Mouse (Mus musculus) hindbrain, embryonic 14.5 days (tissue): ENCODE data around the gene Gpld1. TPM values are rescaled to one million over a fixed set of nuclear protein-coding genes. Genes with fewer than 3 reads are reported as not detected.

Experiments
- ATAC-seq: fragments of 200-750 bp; cut with Nextera tagmentation; 2 replicates; pipeline ENCODE4 v1.8.0; 2017; ENCODE audit warnings: moderate number of reproducible peaks, mild to moderate bottlenecking, moderate TSS enrichment, moderate library complexity; ENCODE audit not compliant: low FRiP score
- DNase-seq: peaks from one replicate; pipeline ENCODE4 v3.0.0-alpha.2; 2015; ENCODE audit warnings: low spot score
- H3K27ac ChIP-seq: fragments of 300-500 bp; sonication (generic); 2 replicates; pipeline ENCODE4 v1.5.1; 2014; ENCODE audit warnings: mild to moderate bottlenecking, moderate library complexity
- H3K27me3 ChIP-seq: fragments of 300-500 bp; sonication (generic); 2 replicates; pipeline ENCODE4 v1.6.1; 2014; ENCODE audit warnings: mild to moderate bottlenecking, low read length, mixed read lengths; ENCODE audit not compliant: control insufficient read depth, insufficient read depth
- H3K36me3 ChIP-seq: fragments of 300-500 bp; sonication (generic); replicated peaks from 2 replicates; pipeline ENCODE4 v1.6.1; 2014; ENCODE audit not compliant: control insufficient read depth, insufficient read depth
- H3K4me1 ChIP-seq: fragments of 300-500 bp; sonication (generic); replicated peaks from 2 replicates; pipeline ENCODE4 v1.6.1; 2014; ENCODE audit warnings: antibody characterized with exemption, low read length, mixed read lengths; ENCODE audit not compliant: control insufficient read depth, insufficient read depth
- H3K4me2 ChIP-seq: fragments of 300-500 bp; sonication (generic); replicated peaks from 2 replicates; pipeline ENCODE4 v1.6.1; 2014; ENCODE audit warnings: mild to moderate bottlenecking, moderate library complexity
- H3K4me3 ChIP-seq: fragments of 300-500 bp; sonication (generic); replicated peaks from 2 replicates; pipeline ENCODE4 v1.5.1; 2014; ENCODE audit warnings: mild to moderate bottlenecking, low read length
- H3K9ac ChIP-seq: fragments of 300-500 bp; sonication (generic); 2 replicates; pipeline ENCODE4 v1.6.1; 2014
- H3K9me3 ChIP-seq: fragments of 300-500 bp; sonication (generic); 2 replicates; pipeline ENCODE4 v1.6.1; 2016; ENCODE audit warnings: low read length; ENCODE audit not compliant: control insufficient read depth
- WGBS: fragments of 180-500 bp; shearing (Covaris S2); extraction: QIAGEN DNeasy Blood & Tissue Kit; methylation state at CpG from one replicate; pipeline ENCODE4 v1.1.7; 2014; 5-methylcytosine and 5-hydroxymethylcytosine counted together
- polyA plus RNA-seq: library from polyadenylated mRNA; unstranded; fragments of >200 nt; fragmentation: Nextera tagmentation; extraction: Ambion mirVana; gene quantifications from 2 replicates; pipeline ENCODE4 v1.2.1, GENCODE M21; 2014

Gpld1 gene
- polyA plus RNA-seq, 1 experiment from 2014 or later: 3.8 TPM

- Histone ChIP-seq H3K9me3 (no peaks in the 10 kb centered on the region), H3K27me3 (no peaks in the 10 kb centered on the region), H3K36me3 (peaks cover 46% of the 10 kb centered on the region), H3K4me3 (no peak overlapping the region), H3K4me2 (no peak overlapping the region), H3K27ac (no peak overlapping the region), H3K4me1 (no peaks in the 10 kb centered on the region), H3K9ac (no peak overlapping the region)
- ATAC-seq (peak; percentile 60), DNase-seq (peak; percentile 64)
- WGBS: 40% methylated on average over 7 of the region's 7 CpGs
Observed at GRCm38 (mm10) chr13:24988391-24988790, 45.4 kb downstream of the Gpld1 start.

- WGBS: 81% methylated on average over 6 of the region's 6 CpGs
- DNase-seq (no peak), ATAC-seq (no peak)
- Histone ChIP-seq H3K36me3 (peaks cover 52% of the 10 kb centered on the region), H3K4me2 (no peak overlapping the region), H3K4me3 (no peak overlapping the region), H3K4me1 (no peaks in the 10 kb centered on the region), H3K9ac (no peak overlapping the region), H3K27ac (no peak overlapping the region), H3K27me3 (no peaks in the 10 kb centered on the region), H3K9me3 (no peaks in the 10 kb centered on the region)
Observed at GRCm38 (mm10) chr13:24989006-24989405, 46.1 kb downstream of the Gpld1 start.

- Histone ChIP-seq H3K4me3 (no peak overlapping the region), H3K9ac (no peak overlapping the region), H3K27ac (no peak overlapping the region), H3K9me3 (no peaks in the 10 kb centered on the region), H3K27me3 (no peaks in the 10 kb centered on the region), H3K36me3 (peaks cover 88% of the 10 kb centered on the region), H3K4me2 (no peak overlapping the region), H3K4me1 (no peaks in the 10 kb centered on the region)
- DNase-seq (no peak), ATAC-seq (no peak)
- 22% methylated on average over 2 of the region's 2 CpGs for WGBS
Observed at GRCm38 (mm10) chr13:24993160-24993559, 50.2 kb downstream of the Gpld1 start.

DNA sequence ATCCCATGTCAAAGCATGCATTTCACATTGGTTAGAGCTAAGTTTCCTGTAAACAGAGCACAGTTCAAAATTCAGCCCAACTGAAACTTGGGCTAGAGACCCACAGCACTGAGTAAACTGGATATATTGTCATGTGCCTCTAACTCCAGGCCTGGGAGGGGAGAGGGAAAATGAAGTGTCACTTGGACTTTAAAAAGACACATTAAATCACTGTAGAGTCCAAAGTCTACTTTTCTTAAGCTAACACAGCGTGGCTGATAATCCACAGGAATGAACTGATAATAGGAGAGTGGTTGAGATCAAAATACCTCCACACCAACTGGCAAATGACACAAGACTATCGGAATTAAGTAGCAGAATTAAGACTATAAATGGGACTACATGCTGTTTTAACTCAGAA, 56.6 kb downstream of the Gpld1 start:
- Histone ChIP-seq H3K27ac (no peak overlapping the region), H3K4me2 (no peak overlapping the region), H3K27me3 (no peaks in the 10 kb centered on the region), H3K9me3 (no peaks in the 10 kb centered on the region), H3K9ac (no peak overlapping the region), H3K36me3 (peaks cover 94% of the 10 kb centered on the region), H3K4me3 (no peak overlapping the region), H3K4me1 (no peaks in the 10 kb centered on the region)
- 93% methylated on average over 2 of the region's 2 CpGs for WGBS
- DNase-seq (no peak), ATAC-seq (no peak)

GRCm38 (mm10) chr13:25002965-25003364, 60.0 kb downstream of the Gpld1 start:
- peaks cover 72% of the 10 kb centered on the region for H3K36me3 ChIP-seq

GRCm38 (mm10) chr13:25007115-25007514, 64.2 kb downstream of the Gpld1 start:
- no peak for DNase-seq
- Histone ChIP-seq H3K4me1 (no peaks in the 10 kb centered on the region), H3K4me3 (no peak overlapping the region), H3K27me3 (no peaks in the 10 kb centered on the region), H3K4me2 (no peak overlapping the region), H3K9me3 (no peaks in the 10 kb centered on the region), H3K9ac (no peak overlapping the region), H3K36me3 (peaks cover 32% of the 10 kb centered on the region), H3K27ac (no peak overlapping the region)
- 88% methylated on average over 6 of the region's 8 CpGs for WGBS
- no peak for ATAC-seq

More at GRCm38 (mm10) chr13:25002965-25003364, 60.0 kb downstream of the Gpld1 start:
- H3K4me2 ChIP-seq: no peak overlapping the region
- no peaks in the 10 kb centered on the region for H3K4me1 ChIP-seq
- no peaks in the 10 kb centered on the region for H3K27me3 ChIP-seq
- H3K4me3 ChIP-seq: no peak overlapping the region
- ATAC-seq (no peak), DNase-seq (no peak)
- no peaks in the 10 kb centered on the region for H3K9me3 ChIP-seq
- no peak overlapping the region for H3K9ac ChIP-seq
- H3K27ac ChIP-seq: no peak overlapping the region

- H3K27ac ChIP-seq: no peak overlapping the region
- DNase-seq (no peak), ATAC-seq (no peak)
- peaks cover 10% of the 10 kb centered on the region; the same call in 1 of the 2 replicates for H3K36me3 ChIP-seq
- H3K9ac ChIP-seq: 0 out of 2 replicates have a peak overlapping the region, but pooled peaks have one; percentile 90
- peaks cover 17% of the 10 kb centered on the region for H3K4me1 ChIP-seq
- peak overlapping the region; percentile 84 for H3K4me2 ChIP-seq
- no peak overlapping the region for H3K4me3 ChIP-seq
- 93% methylated on average over 9 of the region's 9 CpGs for WGBS
- no peaks in the 10 kb centered on the region for H3K9me3 ChIP-seq
- H3K27me3 ChIP-seq: no peaks in the 10 kb centered on the region
Observed at GRCm38 (mm10) chr13:25018316-25018715, 75.4 kb downstream of the Gpld1 start.

GRCm38 (mm10) chr13:25019793-25020539, 77.0 kb downstream of the Gpld1 start, which contains the start of gene Mrs2:
Gene Mrs2, minus strand, starts transcription at chr13:25020379.
- Histone ChIP-seq H3K9me3 (no peaks in the 10 kb centered on the region), H3K4me3 (peak within 1 kb of the TSS; percentile 90), H3K4me2 (peak within 1 kb of the TSS; percentile 84), H3K4me1 (peaks cover 17% of the 10 kb centered on the region), H3K27me3 (no peaks in the 10 kb centered on the region), H3K36me3 (peaks cover 10% of the 10 kb centered on the region; the same call in 1 of the 2 replicates), H3K27ac (peak within 1 kb of the TSS; percentile 82), H3K9ac (peak within 1 kb of the TSS; percentile 90)
- ATAC-seq (peak; percentile 93), DNase-seq (peak; percentile 92)
- WGBS: under 1% methylated on average over 74 of the region's 84 CpGs

DNA sequence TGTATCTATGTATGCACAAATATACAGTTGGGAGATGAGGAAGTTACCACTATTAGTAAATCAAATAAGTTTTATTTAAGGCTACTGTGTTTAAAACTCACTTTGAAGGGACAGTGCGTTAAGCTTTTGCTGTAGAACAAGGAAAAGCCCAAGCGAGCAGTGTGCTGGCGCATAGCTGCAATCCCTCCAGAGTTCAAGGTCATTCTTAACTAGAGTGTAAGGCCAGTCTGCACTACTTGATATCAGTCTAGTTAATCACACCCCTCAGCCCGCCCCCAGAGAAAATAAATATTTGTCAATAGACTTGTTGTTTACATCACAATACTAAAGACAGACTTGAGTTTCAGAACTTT, 77.6 kb downstream of the Gpld1 start:
- no peak for DNase-seq
- Histone ChIP-seq H3K36me3 (peaks cover 10% of the 10 kb centered on the region; the same call in 1 of the 2 replicates), H3K27ac (peak overlapping the region; percentile 82), H3K4me2 (peak overlapping the region; percentile 84), H3K27me3 (no peaks in the 10 kb centered on the region), H3K9me3 (no peaks in the 10 kb centered on the region), H3K4me3 (peak overlapping the region; percentile 90), H3K9ac (peak overlapping the region; percentile 90), H3K4me1 (peaks cover 17% of the 10 kb centered on the region)
- 53% methylated on average over 4 of the region's 4 CpGs for WGBS
- peak; percentile 39; the same call in 1 of the 2 replicates for ATAC-seq
